ENCODE assay signal across 11 mouse cellular contexts in genomic region chr15:103522458-103523099, GRCm38 (mm10). TPM values are rescaled to one million over a fixed set of nuclear protein-coding genes. Genes with fewer than 3 reads are reported as not detected.
DNase-seq lines count a peak whose midpoint lies in the region; ATAC-seq and TF ChIP-seq lines count a peak whose summit lies in the region.
"Had no signal": no experiment of that assay in that cellular context is flagged by ENCODE, and none has a peak within 500 bp of the region (broad histone marks: within the 10 kb centered on the region; RNA-seq: fewer than 3 reads in every experiment).

No protein-coding gene starts in this region.

- H3K4me2 ChIP-seq in forebrain, embryonic 12.5 days: no peak overlapping the region
- 0 out of 2 replicates have a peak overlapping the region, but pooled peaks have one; percentile 16 for H3K4me2 ChIP-seq in intestine, embryonic 16.5 days (ENCODE audit: low read depth, low read length)
- H3K4me2 ChIP-seq: heart, embryonic 12.5 days had no signal

- no peaks in the 10 kb centered on the region for H3K27me3 ChIP-seq in forebrain, embryonic 12.5 days
- H3K27me3 ChIP-seq in intestine, embryonic 16.5 days (replicated peaks; ENCODE audit: control insufficient read depth, insufficient read depth, low read length): no peaks in the 10 kb centered on the region
- H3K27me3 ChIP-seq in limb, embryonic 10.5 days (ENCODE audit: low read depth, poor library complexity, severe bottlenecking): no peaks in the 10 kb centered on the region
- H3K27me3 ChIP-seq in heart, adult 2 months (ENCODE audit: control insufficient read depth, insufficient read depth, low read length): no peaks in the 10 kb centered on the region

- H3K79me2 ChIP-seq in heart, adult 2 months (replicated peaks; ENCODE audit: control insufficient read depth, insufficient read depth, low read length): no peaks in the 10 kb centered on the region

- WGBS in forebrain, embryonic 12.5 days: 73% methylated on average over 3 of the region's 3 CpGs
- WGBS in intestine, embryonic 16.5 days: 60% methylated on average over 3 of the region's 3 CpGs
- WGBS in olfactory bulb, adult 2 months: 48% methylated on average over 3 of the region's 3 CpGs
- 70% methylated on average over 3 of the region's 3 CpGs for WGBS in limb, embryonic 10.5 days
- 57% methylated on average over 3 of the region's 3 CpGs for WGBS in heart, adult 2 months

- no peak for ATAC-seq in forebrain, embryonic 12.5 days (ENCODE audit: low FRiP score)
- ATAC-seq in intestine, embryonic 16.5 days: peak; percentile 80

- peak overlapping the region; percentile 6; the same call in 1 of the 2 replicates for H3K27ac ChIP-seq in forebrain, embryonic 12.5 days
- H3K27ac ChIP-seq in intestine, embryonic 16.5 days (ENCODE audit: low read length): no peak overlapping the region
- peak overlapping the region; percentile 27; the same call in 1 of the 2 replicates for H3K27ac ChIP-seq in olfactory bulb, adult 2 months (ENCODE audit: insufficient read depth, low read depth, low read length)
- no peak overlapping the region for H3K27ac ChIP-seq in limb, embryonic 10.5 days
- no peak overlapping the region for H3K27ac ChIP-seq in heart, adult 2 months

- H3K4me3 ChIP-seq in forebrain, embryonic 12.5 days (replicated peaks): no peak overlapping the region
- H3K4me3 ChIP-seq in intestine, embryonic 16.5 days (ENCODE audit: low read length): no peak overlapping the region
- no peak overlapping the region for H3K4me3 ChIP-seq in olfactory bulb, adult 2 months (ENCODE audit: insufficient read depth, low read depth, low read length)
- H3K4me3 ChIP-seq in limb, embryonic 10.5 days: no peak overlapping the region
- H3K4me3 ChIP-seq in heart, adult 2 months: no peak overlapping the region
- H3K4me3 ChIP-seq: heart, embryonic 12.5 days; myocyte had no signal

- peaks cover 45% of the 10 kb centered on the region for H3K36me3 ChIP-seq in forebrain, embryonic 12.5 days (replicated peaks)
- no peaks in the 10 kb centered on the region for H3K36me3 ChIP-seq in intestine, embryonic 16.5 days (ENCODE audit: control insufficient read depth, insufficient read depth, low read length)
- H3K36me3 ChIP-seq in limb, embryonic 10.5 days: no peaks in the 10 kb centered on the region
- no peaks in the 10 kb centered on the region for H3K36me3 ChIP-seq in heart, adult 2 months (ENCODE audit: control insufficient read depth, insufficient read depth, low read length)

- DNase-seq in layer of hippocampus, adult 9-11 months: peak; percentile 43
- no peak for DNase-seq in layer of hippocampus, adult 18-20 months (ENCODE audit: low spot score in 2 of 2)
- DNase-seq in limb, embryonic 10.5 days (ENCODE audit: low spot score): no peak
- no peak for DNase-seq in heart, adult 2 months
- DNase-seq: cerebellum, adult 11 months had no signal

- TF ChIP-seq EP300 in heart, adult 2 months (IDR thresholded peaks at IDR 0.05; ENCODE audit: insufficient read depth, low read depth, low read length): no peak

- intact Hi-C loops in heart, adult 2 months (cut with DNase I): no loop called here

- H3K9ac ChIP-seq in forebrain, embryonic 12.5 days: no peak overlapping the region
- no peak overlapping the region for H3K9ac ChIP-seq in intestine, embryonic 16.5 days (ENCODE audit: low read depth, low read length)
- H3K9ac ChIP-seq in heart, adult 2 months (ENCODE audit: low read depth, low read length): no peak overlapping the region
- H3K9ac ChIP-seq: heart, embryonic 12.5 days had no signal

- TF ChIP-seq CTCF in olfactory bulb, adult 2 months (IDR thresholded peaks at IDR 0.05; ENCODE audit: insufficient read depth, low read depth, low read length): no peak
- no peak for TF ChIP-seq CTCF in heart, adult 2 months (IDR thresholded peaks at IDR 0.05)

- peaks cover 45% of the 10 kb centered on the region for H3K4me1 ChIP-seq in forebrain, embryonic 12.5 days
- H3K4me1 ChIP-seq in intestine, embryonic 16.5 days (ENCODE audit: control insufficient read depth, insufficient read depth, low read length): peaks cover 3% of the 10 kb centered on the region; the same call in 1 of the 2 replicates
- peaks cover 34% of the 10 kb centered on the region for H3K4me1 ChIP-seq in olfactory bulb, adult 2 months (ENCODE audit: control insufficient read depth, insufficient read depth, low read length)
- H3K4me1 ChIP-seq in limb, embryonic 10.5 days: peaks cover 12% of the 10 kb centered on the region; the same call in 1 of the 2 replicates
- no peaks in the 10 kb centered on the region for H3K4me1 ChIP-seq in heart, adult 2 months (ENCODE audit: control insufficient read depth, insufficient read depth, low read length)

- no peak for TF ChIP-seq POLR2A in olfactory bulb, adult 2 months (IDR thresholded peaks at IDR 0.05; ENCODE audit: insufficient read depth, low read depth, low read length)
- TF ChIP-seq POLR2A in heart, adult 2 months (IDR thresholded peaks at IDR 0.05; ENCODE audit: insufficient read depth, low read depth, low read length): no peak

- H3K9me3 ChIP-seq in forebrain, embryonic 12.5 days: no peaks in the 10 kb centered on the region
- H3K9me3 ChIP-seq in intestine, embryonic 16.5 days (ENCODE audit: control insufficient read depth, low read length): no peaks in the 10 kb centered on the region
- H3K9me3 ChIP-seq in limb, embryonic 10.5 days (replicated peaks): no peaks in the 10 kb centered on the region
- H3K9me3 ChIP-seq: heart, embryonic 12.5 days had no signal

RNA-seq across cellular contexts. Expression of gene Ppp1r1a, which starts 15.2 kb away (rescaled TPM):
- 100 to 1,000 TPM; 113 to 123 TPM for total RNA-seq in layer of hippocampus, adult 18-20 months (2021)
- 55.9 and 57.7 TPM in 2 replicates for polyA plus RNA-seq in forebrain, embryonic 12.5 days (2016; fragmentation: Nextera tagmentation; extraction: Ambion mirVana)
- 7.5 and 8.4 TPM in 2 replicates for polyA plus RNA-seq in intestine, embryonic 16.5 days (2015; fragmentation: Nextera tagmentation; extraction: Ambion mirVana)
- not detected in 2 replicates for polyA plus RNA-seq in olfactory bulb, adult 2 months (2012; ENCODE audit: insufficient read depth, insufficient read length, low replicate concordance, missing spikeins)
- 3.5 and 6.5 TPM in 2 replicates for polyA plus RNA-seq in limb, embryonic 10.5 days (2016; fragmentation: Nextera tagmentation; extraction: Ambion mirVana)
- 10 to 100 TPM in 1 of 2 experiments, 1 to 10 TPM in 1; 9.0 to 11.6 TPM for total RNA-seq in heart, adult 2 months (2021)
- 3.2 and 5.7 TPM in 2 replicates for polyA plus RNA-seq in heart, adult 2 months (2012; rRNA removed)
- polyA plus RNA-seq: liver, adult 2 months; myocyte had no signal

RNA-seq across cellular contexts. Expression of gene Pde1b, which starts 19.7 kb away (rescaled TPM):
- 100 to 1,000 TPM; 111 to 112 TPM for total RNA-seq in layer of hippocampus, adult 18-20 months (2021)
- polyA plus RNA-seq in forebrain, embryonic 12.5 days (2016; fragmentation: Nextera tagmentation; extraction: Ambion mirVana): 42.7 and 45.8 TPM in 2 replicates
- polyA plus RNA-seq in intestine, embryonic 16.5 days (2015; fragmentation: Nextera tagmentation; extraction: Ambion mirVana): 5.1 and 5.8 TPM in 2 replicates
- polyA plus RNA-seq in olfactory bulb, adult 2 months (2012; ENCODE audit: insufficient read depth, insufficient read length, low replicate concordance, missing spikeins): not detected in 2 replicates
- 2.0 and 2.9 TPM in 2 replicates for polyA plus RNA-seq in limb, embryonic 10.5 days (2016; fragmentation: Nextera tagmentation; extraction: Ambion mirVana)
- total RNA-seq in heart, adult 2 months (2021): 1 to 10 TPM in 1 of 2 experiments, under 1 TPM in 1; 0.99 to 1.0 TPM
- 2.2 and 2.8 TPM in 2 replicates for polyA plus RNA-seq in heart, adult 2 months (2012; rRNA removed)

RNA-seq across cellular contexts. Expression of gene Glycam1, which starts 42.3 kb away (rescaled TPM):
- under 1 TPM; 0.58 to 0.74 TPM for total RNA-seq in layer of hippocampus, adult 18-20 months (2021)
- not detected in 2 replicates for polyA plus RNA-seq in forebrain, embryonic 12.5 days (2016; fragmentation: Nextera tagmentation; extraction: Ambion mirVana)
- polyA plus RNA-seq in intestine, embryonic 16.5 days (2015; fragmentation: Nextera tagmentation; extraction: Ambion mirVana): not detected in 2 replicates
- not detected in 2 replicates for polyA plus RNA-seq in olfactory bulb, adult 2 months (2012; ENCODE audit: insufficient read depth, insufficient read length, low replicate concordance, missing spikeins)
- not detected in 2 replicates for polyA plus RNA-seq in limb, embryonic 10.5 days (2016; fragmentation: Nextera tagmentation; extraction: Ambion mirVana)
- total RNA-seq in heart, adult 2 months (2021): not detected
- not detected in 2 replicates for polyA plus RNA-seq in heart, adult 2 months (2012; rRNA removed)
- total RNA-seq: liver, adult 2 months had no signal
- polyA plus RNA-seq: heart, embryonic 12.5 days; liver, adult 2 months; myocyte had no signal

Comparison
In these comparisons a context has a peak if more than half of its experiments do, and no peak if none do; other contexts are left out.
1. H3K27ac ChIP-seq: peak in forebrain, embryonic 12.5 days (single experiment) and olfactory bulb, adult 2 months (single experiment); none in intestine, embryonic 16.5 days (single experiment), limb, embryonic 10.5 days (single experiment) and heart, adult 2 months (single experiment).